Comparison of ENCODE assay signal across 8 mouse cellular contexts in the genomic region with DNA sequence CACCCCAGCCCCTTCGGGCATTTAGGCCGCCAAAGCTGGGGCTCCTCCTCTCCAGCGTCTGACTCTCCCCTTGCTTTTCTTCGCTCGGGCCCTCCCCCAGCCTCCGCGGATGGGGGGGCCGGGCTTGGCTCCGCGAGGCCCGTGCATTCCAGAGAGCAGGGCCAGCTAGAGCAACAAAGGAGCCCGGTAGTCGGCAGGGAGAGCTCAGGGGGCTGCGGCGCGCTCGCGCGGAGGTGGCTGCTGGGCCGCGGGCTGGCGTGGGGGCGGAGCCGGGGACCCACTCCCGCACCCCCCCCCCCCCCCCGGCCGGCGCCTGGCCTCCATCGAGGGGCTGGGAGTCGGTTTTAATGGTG. TPM values are rescaled to one million over a fixed set of nuclear protein-coding genes. Genes with fewer than 3 reads are reported as not detected.
DNase-seq lines count a peak whose midpoint lies in the region; ATAC-seq lines count a peak whose summit lies in the region.

A gene (plus strand): TSS at position 168 of the 353 bp plus-strand sequence.

- intact Hi-C loops in heart, postnatal 10 days (cut with DNase I): no loop called here

- H3K4me3 ChIP-seq in forebrain, embryonic 14.5 days (ENCODE audit: low read depth, low read length): peak within 1 kb of the TSS; percentile 83
- peak within 1 kb of the TSS; percentile 86 for H3K4me3 ChIP-seq in lung, embryonic 15.5 days

- WGBS in forebrain, embryonic 14.5 days: under 1% methylated on average over 20 of the region's 30 CpGs
- 0% methylated on average over 19 of the region's 30 CpGs for WGBS in lung, embryonic 15.5 days

- H3K4me2 ChIP-seq in forebrain, embryonic 14.5 days (ENCODE audit: low read length): peak within 1 kb of the TSS; percentile 80
- peak within 1 kb of the TSS; percentile 72 for H3K4me2 ChIP-seq in lung, embryonic 15.5 days

- peak within 1 kb of the TSS; percentile 89 for H3K27ac ChIP-seq in forebrain, embryonic 14.5 days (ENCODE audit: low read depth, low read length)
- peak within 1 kb of the TSS; percentile 97 for H3K27ac ChIP-seq in lung, embryonic 15.5 days

- H3K4me1 ChIP-seq in forebrain, embryonic 14.5 days (ENCODE audit: control insufficient read depth, insufficient read depth, low read length): no peaks in the 10 kb centered on the region
- peaks cover 25% of the 10 kb centered on the region for H3K4me1 ChIP-seq in lung, embryonic 15.5 days

- H3K9ac ChIP-seq in forebrain, embryonic 14.5 days (ENCODE audit: low read length): peak within 1 kb of the TSS; percentile 94
- peak within 1 kb of the TSS; percentile 99 for H3K9ac ChIP-seq in lung, embryonic 15.5 days

- no peaks in the 10 kb centered on the region for H3K27me3 ChIP-seq in forebrain, embryonic 14.5 days (replicated peaks; ENCODE audit: control insufficient read depth, insufficient read depth, low read length)
- H3K27me3 ChIP-seq in lung, embryonic 15.5 days: no peaks in the 10 kb centered on the region

- H3K36me3 ChIP-seq in forebrain, embryonic 14.5 days (ENCODE audit: control insufficient read depth, insufficient read depth, low read length): peaks cover 2% of the 10 kb centered on the region; the same call in 1 of the 2 replicates
- H3K36me3 ChIP-seq in lung, embryonic 15.5 days: no peaks in the 10 kb centered on the region; the same call in 1 of the 2 replicates

- no peaks in the 10 kb centered on the region for H3K9me3 ChIP-seq in forebrain, embryonic 14.5 days (replicated peaks; ENCODE audit: control insufficient read depth, low read length)
- H3K9me3 ChIP-seq in lung, embryonic 15.5 days: no peaks in the 10 kb centered on the region

- ATAC-seq in forebrain, embryonic 14.5 days: peak; percentile 97
- ATAC-seq in lung, embryonic 15.5 days (ENCODE audit: borderline replicate concordance, extremely low read depth, low FRiP score, low TSS enrichment): peak; percentile 99
- ATAC-seq in monocyte, adult 5-6 weeks (replicated peaks; ENCODE audit: insufficient number of reproducible peaks, low FRiP score, low TSS enrichment, poor library complexity, severe bottlenecking): no peak

- DNase-seq in ES-CJ7 (ENCODE audit: low read depth, low spot score): peak; percentile 75
- peak; percentile 69 to 72 for DNase-seq in adrenal gland, adult 18-20 months (ENCODE audit: low spot score in 2 of 2)
- DNase-seq in forebrain, embryonic 14.5 days (ENCODE audit: low spot score): peak; percentile 90
- peak; percentile 88 to 89 for DNase-seq in heart, postnatal 10 days
- peak; percentile 78 to 86 for DNase-seq in kidney, postnatal 36 days
- peak; percentile 93 for DNase-seq in retina, postnatal 1 day

RNA-seq across cellular contexts. Expression of the gene that starts here (rescaled TPM):
- total RNA-seq in adrenal gland, adult 18-20 months (2021): 10 to 100 TPM; 30.8 to 47.8 TPM
- polyA plus RNA-seq in forebrain, embryonic 14.5 days (2014; fragmentation: Nextera tagmentation; extraction: Ambion mirVana): 9.7 and 10.4 TPM in 2 replicates
- total RNA-seq in heart, postnatal 10 days (2021): 10 to 100 TPM; 24.2 to 27.3 TPM
- polyA plus RNA-seq in lung, embryonic 15.5 days (2015; fragmentation: Nextera tagmentation; extraction: Ambion mirVana): 39.2 and 41.6 TPM in 2 replicates
- total RNA-seq in monocyte, adult 5-6 weeks (2017): not detected in 3 replicates

Comparison
In these comparisons a context has a peak if more than half of its experiments do, and no peak if none do; other contexts are left out.
1. RNA of the gene that starts here (total RNA-seq): 30.8 to 47.8 TPM in adrenal gland, adult 18-20 months and 24.2 to 27.3 TPM in heart, postnatal 10 days; not detected in monocyte, adult 5-6 weeks; every median in the first group is over 10 times any median in the second.
2. Peak in every context shown above with its lines, with median percentiles within 50 percentile points of each other: DNase-seq.